Mouse (Mus musculus): ENCODE measurements around the gene Olfr1370. TPM values are rescaled to one million over a fixed set of nuclear protein-coding genes. Genes with fewer than 3 reads are reported as not detected.

Olfr1370 gene
- polyA plus RNA-seq, 1 experiment from 2014 or later = not detected

DNA sequence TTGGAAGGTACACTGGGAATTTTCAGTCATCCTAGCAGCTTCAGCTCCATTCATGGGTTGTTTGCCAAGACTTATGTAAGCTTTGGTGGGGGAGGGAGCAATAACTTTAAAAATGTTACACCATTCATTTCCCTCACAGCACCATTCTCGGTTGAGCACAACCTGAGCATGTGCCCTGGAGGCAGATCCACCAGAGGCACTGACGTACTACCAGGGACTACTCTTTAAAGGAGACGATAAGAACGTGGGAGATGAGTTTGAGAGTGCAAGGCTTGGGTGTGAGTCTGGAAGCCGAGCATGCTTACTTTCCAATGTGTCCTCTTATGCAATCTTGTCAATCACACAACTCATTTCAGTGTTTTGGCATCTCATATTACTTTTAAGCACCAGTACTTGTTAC lies 49.9 kb downstream of the Olfr1370 start:
- 69% methylated on average over 5 of the region's 5 CpGs for WGBS
- no peak overlapping the region for H3K4me3 ChIP-seq
- H3K27me3 ChIP-seq (replicated peaks) = no peaks in the 10 kb centered on the region
- no peaks in the 10 kb centered on the region for H3K36me3 ChIP-seq
- H3K4me2 ChIP-seq = no peak overlapping the region
- ATAC-seq (ENCODE audit: extremely low read depth, insufficient number of reproducible peaks, low FRiP score, low TSS enrichment) = no peak
- H3K9ac ChIP-seq = no peak overlapping the region
- no peak overlapping the region for H3K27ac ChIP-seq (replicated peaks)
- no peaks in the 10 kb centered on the region for H3K4me1 ChIP-seq
- H3K9me3 ChIP-seq = no peaks in the 10 kb centered on the region

Other genes starting within 250 kb of the Olfr1370 start
- gene Olfr1369-ps1, start 36.5 kb upstream of the Olfr1370 start, polyA plus RNA-seq (2015; fragmentation: Nextera tagmentation; extraction: Ambion mirVana) = 0.04 TPM in 1 of 2 replicates, not detected in the other
- not detected in 2 replicates for gene Olfr263, start 54.7 kb upstream of the Olfr1370 start, polyA plus RNA-seq (2015; fragmentation: Nextera tagmentation; extraction: Ambion mirVana)
- not detected in 2 replicates for gene Olfr1368, start 70.9 kb upstream of the Olfr1370 start, polyA plus RNA-seq (2015; fragmentation: Nextera tagmentation; extraction: Ambion mirVana)
- 80.3 and 83.4 TPM in 2 replicates for gene Trim27, start 104.5 kb upstream of the Olfr1370 start, polyA plus RNA-seq (2015; fragmentation: Nextera tagmentation; extraction: Ambion mirVana)
- not detected in 2 replicates for gene Gpx5, start 217.8 kb upstream of the Olfr1370 start, polyA plus RNA-seq (2015; fragmentation: Nextera tagmentation; extraction: Ambion mirVana)
- gene Gpx6, start 237.2 kb upstream of the Olfr1370 start, polyA plus RNA-seq (2015; fragmentation: Nextera tagmentation; extraction: Ambion mirVana) = not detected in 2 replicates

Data from heart, embryonic 13.5 days (tissue).